Mouse (Mus musculus): ENCODE data around the gene Plcb2.
A peak's percentile ranks its signal among the peaks of the same experiment; 100 is the strongest.

Plcb2 gene

DNA sequence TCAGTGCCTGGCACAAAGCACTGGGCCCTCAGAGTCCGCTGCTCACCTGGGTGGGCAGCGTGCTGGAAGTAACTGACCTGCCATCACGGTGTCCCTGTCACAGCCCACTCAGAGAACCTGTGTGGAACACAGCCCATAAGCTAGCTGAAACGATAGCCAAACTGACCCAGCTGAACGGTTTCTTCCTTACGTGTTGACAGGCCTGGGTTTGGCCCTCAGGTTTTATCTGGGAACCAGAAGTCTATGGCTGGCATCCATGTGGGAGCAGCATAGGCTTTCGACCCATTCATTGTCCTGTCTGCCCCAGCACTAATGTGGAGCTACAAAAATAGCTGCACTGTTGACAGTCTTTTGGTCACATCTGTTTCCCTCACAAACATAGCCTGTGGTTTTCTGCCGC is 22.2 kb upstream of the Plcb2 start:
- no peak for DNase-seq (ENCODE audit: low spot score)

DNA sequence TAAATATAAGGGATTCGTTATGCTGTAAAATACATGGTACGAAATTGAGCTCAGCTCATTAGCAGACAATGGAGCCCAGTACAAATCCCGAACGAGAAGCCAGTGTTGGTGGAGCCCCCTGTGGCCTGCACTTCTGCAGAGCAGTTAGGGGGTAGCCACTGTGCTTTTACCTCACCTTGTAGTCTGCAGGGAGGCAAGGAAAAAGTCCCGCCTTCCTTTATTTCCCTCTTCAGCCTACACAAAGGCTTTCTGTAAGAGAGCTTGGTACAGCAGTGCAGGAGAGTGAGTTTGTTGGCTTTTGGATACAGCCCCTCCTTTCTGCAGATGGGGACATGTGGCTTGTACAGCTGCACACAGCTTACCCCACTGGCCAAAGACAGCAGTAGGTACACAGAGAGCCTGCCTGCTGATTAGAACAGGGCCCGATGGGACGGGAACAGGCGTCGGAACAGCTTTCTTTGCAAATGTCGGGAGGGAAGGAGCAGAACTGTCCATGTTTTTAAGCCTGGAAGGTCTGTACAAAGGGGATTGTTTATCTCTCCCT is 21.2 kb upstream of the Plcb2 start:
- DNase-seq (ENCODE audit: low spot score) = no peak

DNA sequence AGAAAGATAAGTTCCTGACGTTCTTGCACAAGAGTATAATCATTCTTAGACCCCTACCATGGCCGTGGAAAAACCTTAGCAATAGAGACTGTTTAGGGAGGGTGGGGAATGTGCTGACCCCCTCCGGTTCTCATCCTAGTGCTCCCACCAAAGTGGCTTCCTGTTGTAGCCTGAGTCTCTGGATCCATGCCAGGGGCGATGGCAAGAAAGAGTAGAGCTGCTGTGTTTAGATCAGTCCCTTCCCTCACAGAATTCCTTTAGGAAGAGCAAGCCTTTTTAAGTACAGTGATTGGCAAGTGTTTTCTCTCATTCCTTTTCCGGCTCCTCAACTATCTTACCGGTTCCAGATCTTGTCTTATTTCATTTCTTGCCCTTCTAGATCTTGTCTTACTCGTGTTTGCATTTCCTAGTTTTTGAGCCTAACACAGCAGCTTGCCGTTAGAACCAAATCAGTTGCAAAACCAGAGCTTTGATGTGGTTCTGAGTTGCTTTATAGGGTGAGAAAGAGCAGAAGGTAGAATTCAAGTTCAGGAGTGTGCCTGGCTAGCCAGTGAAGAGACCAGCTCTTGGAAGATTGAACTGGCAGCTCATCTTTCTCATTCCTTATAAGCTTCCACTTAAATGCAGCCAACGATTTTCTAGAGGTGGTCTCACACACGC is 19.2 kb upstream of the Plcb2 start:
- no peak for DNase-seq (ENCODE audit: low spot score)

DNA sequence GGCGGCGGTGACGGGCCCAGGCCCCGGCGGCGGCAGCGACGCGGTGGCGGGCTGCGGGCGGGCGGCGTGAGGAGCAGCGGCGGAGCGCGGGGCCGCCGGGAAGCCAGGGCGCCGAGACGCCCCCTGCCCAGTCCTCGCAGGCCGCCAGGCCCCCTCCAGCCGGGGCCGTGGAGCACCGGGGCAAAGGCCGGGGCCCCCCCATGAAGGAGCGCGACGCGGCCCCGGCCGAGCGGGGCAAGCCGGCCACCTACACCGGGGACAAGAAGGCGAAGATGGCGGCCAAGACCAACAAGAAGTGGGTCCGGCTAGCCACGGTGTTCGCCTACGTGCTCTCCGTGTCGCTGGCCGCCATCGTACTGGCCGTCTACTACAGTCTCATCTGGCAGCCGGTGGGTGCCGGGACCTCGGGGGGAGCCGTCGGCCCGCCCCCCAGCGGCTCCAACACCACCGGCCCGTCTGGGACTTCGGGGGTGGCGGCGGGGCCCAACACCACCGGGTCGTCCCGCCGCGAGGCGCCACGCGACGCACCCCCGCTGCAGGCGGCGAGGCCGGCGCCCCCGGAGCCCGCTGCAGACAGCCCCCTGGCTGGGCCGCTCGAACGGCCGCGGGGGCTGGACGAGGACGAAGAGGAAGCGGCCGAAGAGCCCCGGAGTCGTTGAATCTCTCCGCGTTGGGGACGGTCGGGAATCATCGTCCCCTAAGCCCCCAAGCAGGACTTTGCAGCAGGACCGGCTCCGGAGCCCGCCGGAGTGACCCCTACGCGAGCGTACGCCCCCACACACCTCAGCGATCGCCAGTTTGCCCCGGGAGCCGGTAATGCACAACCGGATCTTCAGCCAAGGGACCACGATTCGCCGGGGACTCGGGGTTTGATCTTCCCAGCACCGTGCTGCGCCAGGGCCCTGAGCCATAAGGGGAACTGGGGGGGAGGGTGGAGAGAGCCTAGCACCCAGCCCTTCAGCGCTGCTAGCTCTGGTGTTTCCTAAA is 18.0 kb upstream of the Plcb2 start:
- peak; percentile 57 for DNase-seq (ENCODE audit: low spot score)

DNA sequence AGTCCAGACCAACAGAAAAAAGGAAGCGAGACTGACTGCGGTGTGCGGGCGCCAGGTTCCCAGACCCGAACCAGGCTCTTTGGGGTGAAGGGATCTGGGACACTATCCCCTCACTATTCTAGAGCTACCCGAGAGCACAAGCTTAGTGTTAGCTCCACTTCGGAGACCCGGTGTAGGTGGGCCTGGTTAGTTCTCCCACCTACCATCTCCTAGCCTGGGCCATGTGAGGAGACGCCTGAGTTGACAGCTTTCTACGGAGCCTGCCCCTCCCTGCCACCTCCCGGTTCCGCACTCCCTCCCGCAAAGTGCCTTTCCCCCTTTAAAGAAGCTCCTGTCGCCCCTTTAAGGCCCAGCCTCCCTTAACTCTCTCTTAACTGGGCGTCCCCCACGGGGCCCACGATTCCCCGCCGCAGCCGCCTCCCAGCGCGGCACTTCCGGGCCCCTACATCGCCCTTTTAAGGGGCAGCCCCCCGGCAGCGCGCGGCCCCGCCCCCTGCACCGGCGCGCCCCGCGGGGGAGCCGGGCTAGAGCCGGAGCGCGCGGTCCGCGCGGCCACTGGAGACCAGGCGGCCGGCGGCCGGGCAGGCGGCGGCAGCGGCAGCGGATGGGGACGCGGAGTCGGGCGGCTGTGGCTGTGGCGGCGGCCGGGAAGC is 17.1 kb upstream of the Plcb2 start, which contains the start of gene Inafm2:
Inafm2 (plus strand) TSS at position 527 of the 653 bp plus-strand sequence.
- peak; percentile 88 for DNase-seq (ENCODE audit: low spot score)

DNA sequence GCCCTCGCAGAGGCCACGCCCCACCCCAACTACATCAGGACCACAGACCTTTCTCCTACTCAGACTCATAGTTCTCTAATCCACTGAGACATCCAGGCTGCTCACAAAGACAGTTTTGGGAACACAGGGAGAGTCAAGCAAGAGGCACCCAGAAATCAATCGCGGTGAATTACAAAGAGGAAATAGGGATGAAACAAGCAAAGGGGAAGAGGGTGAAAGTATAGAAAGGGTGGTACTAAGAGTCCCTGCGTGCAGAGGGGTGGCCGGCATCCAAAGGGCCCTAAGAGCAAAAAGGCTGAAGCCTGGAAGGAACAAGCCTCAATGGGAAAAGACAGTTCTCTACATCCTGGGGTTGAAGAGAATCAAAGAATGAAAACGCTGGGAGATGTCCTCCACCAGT is 16.4 kb upstream of the Plcb2 start:
- no peak for DNase-seq (ENCODE audit: low spot score)

DNA sequence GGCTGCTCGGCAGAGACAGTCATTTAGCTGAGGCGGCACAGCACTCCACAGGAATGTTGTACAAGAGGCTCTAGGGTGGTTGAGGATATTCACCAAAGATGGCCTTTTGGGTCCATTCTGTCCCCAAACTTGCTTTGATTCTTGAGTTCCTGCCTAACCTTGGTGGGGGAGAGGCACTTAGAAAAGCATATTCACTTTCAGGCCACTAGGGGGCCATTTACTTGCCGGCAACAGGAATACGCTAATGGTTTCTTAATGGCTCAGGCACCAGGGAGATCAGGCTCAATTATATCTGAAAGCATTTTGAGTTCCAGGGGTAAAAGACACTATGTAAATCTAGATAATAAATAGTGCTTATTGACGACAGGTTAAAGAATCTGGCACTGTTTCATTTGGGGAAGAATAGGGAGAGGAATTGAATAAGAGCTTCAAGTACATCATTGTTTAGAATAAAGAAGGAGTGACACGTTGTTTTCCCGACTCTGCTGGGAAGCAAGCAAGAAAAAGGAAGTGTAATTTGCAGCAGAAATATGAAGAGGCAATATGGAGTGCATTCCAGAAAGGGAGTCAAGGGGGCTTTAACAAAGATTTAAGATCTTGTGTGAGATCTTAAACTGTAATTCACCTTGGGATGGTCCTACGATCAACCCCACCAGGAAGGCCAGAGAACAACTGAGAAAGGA is 15.2 kb upstream of the Plcb2 start:
- peak; percentile 83 for DNase-seq (ENCODE audit: low spot score)

DNA sequence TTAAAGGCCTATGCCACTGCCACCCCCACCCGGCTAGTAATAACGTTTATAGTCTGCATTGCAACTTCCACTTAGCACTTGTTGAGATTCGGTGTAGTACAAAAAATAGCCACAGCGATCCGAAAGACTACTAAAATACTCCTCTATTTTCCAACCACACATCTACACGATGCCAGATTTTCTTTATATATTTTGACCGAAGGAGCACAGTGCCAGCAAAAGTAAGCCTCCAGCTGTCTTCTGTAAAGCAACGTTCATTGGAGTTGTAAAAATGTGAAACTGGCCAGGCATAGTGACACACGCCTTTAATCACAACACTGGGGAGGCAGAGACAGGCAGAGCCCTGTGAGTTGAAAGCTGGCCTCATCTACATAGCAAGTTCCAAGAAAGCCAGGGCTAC is 12.9 kb upstream of the Plcb2 start:
- DNase-seq (ENCODE audit: low spot score) = no peak

DNA sequence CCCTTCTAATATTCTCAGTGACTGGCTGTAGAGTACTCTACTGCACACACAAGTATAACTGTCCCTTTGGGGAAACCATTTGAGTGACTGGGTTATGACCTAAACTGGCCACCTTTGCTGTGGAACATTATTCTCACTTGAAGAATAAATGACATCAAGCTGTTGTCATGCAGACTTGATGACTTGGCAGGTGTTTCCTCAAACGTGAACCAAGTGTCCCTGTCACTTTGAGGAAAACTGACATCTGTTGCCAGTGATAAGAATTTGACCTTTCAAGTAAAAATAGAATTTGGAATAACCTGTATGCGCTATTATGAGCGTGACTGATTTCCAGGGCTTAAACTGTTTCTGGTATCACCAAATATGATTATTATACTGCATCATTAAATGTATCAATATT is 12.1 kb upstream of the Plcb2 start:
- DNase-seq (ENCODE audit: low spot score) = no peak

DNA sequence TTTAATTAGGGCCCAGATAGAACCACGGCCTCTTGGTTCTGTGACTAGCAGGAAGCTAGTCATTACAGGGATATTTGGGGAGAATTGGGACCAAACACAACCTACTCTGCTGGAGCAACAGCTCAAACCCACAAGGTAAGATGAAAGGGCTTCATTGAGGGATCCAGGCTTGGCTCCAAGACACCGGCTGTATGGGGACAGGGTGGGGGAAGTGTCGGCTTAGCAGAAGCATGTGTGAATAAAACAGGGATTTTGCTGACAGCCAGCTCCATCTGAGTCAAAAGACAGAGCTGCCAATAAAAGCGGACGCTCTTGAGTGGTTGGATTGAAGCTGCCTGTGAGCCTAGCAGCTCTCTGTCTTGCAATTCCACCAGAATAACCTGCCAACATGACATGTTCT is 5.1 kb upstream of the Plcb2 start:
- no peak for DNase-seq (ENCODE audit: low spot score)

DNA sequence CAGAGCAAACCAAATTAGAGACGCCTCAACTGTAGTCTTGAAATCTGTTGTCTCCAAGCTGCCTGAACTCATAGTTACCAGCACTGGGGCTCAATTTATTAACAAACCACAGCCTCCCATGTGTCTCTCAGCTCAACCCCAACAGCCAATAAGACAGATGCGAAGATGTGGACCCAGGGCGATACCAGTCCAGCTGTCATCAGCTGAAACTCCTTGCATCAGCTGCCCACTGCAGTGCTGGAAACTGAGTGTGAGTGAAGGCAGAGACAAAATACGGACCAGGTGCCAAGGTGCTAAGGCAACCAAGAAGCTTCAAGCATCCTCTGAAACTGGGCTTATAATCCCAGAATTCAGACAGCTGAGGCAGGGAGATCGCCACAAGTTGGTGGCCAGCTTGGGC is 3.7 kb upstream of the Plcb2 start:
- no peak for DNase-seq (ENCODE audit: low spot score)

DNA sequence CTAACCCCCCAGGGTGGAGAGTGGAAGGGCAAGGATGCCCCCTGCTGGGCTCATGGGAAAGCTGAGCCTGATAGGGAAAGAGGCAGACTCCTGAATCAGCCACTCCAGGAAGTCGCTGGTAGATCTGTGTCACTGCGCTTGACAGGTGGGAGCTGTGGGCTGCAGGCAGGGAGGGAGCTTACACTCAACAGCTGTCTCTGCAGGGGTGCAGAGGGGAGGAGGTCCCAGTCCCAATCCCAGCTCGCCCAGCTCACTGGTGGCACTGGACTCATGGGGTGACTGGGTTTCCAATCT is 2.3 kb upstream of the Plcb2 start:
- peak; percentile 32 for DNase-seq (ENCODE audit: low spot score)

DNA sequence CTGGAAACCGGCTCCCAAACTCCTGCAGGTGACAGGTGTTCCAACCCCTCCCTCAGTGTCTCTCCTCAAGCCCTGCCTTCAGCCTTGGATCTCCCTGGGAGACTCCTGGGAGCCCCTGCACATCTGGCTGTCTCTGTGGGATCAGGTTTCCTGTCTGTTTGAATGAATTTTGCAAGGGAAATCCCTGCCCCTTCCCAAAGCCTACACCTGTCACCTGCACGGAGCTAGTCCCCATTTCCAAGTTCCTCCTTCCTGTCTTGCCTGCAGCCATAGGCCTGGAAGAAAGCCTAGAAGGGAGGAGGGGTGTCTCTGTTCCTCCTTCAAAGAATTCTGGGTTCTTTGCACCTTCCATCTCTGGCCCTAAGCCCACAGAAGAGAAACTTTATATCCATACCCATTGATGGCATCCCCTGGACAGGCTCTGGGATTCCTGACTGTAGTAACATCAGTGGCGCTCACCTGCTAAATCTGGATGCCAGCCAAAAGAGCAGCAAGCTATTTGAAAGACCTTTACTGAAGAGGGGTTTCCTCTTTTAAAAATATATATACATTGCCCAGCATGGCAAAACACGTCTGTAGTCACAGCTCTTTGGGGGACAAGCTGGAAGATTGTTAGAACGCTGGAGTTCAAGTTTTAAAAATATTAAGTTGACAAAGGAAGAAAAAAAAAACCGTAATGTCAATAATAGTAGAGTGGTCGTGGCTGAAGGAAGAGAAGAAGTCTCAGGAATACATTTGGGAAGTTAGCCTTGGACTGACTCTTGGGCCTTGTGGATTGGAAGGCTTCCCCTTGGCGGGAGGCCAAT is 1.8 kb upstream of the Plcb2 start:
- DNase-seq (ENCODE audit: low spot score) = no peak

DNA sequence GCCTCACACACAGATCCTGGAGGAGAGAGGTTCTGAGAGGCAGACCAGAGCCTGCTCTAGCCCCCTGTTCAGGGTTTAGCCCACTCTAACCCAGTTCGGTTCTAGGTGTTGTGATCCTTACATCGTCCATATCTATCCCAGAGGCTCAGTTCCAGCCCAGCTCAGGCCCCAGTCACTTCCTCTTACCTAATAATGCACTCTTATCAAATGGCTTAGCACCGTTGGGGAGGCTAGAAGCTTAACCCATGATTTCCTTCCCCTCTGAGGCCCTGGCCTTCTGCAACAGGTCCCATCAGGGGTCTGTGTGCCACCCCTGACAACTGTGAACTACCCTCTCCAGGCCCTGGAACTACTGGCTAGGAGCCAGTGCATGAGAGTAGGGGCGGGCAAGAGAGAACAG is 956 bp upstream of the Plcb2 start:
- DNase-seq (ENCODE audit: low spot score) = no peak

DNA sequence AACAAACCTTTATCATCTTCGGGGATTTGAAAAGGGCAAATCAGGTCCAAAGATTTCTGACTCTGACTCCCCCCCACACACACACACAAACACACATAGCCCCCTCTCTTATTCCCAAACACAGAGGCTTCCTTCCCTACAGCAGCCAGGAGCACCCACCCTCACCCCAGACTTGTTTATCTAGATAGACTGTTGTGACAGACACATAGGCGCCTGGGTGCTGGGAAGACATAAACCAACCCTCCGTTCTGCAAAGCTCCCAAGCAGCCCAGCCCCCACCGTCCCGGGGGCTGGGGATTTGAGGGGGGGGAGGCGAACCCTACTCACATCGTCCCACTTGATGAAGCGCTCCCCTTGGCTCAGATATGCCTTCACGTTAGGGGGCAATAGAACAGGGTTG is 327 bp downstream of the Plcb2 start:
- no peak for DNase-seq (ENCODE audit: low spot score)

DNA sequence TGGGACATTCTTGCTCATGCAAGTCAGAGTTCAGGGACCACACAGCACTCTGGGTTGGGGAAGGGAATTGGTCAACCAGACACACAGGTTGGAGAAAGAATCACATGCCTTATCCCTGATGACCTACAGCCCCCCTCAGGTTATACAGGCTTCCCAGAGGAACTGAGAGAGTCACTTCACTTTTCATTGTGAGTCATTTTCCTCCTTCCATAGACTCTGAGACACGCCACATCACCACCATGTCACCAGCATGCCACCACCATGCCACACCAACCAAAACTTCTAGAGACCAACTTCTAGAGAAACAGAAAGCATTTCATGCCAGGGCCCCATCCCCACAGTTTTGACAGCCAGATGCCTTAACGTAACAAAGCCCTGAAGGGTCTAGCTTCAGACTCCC is 1.4 kb downstream of the Plcb2 start:
- DNase-seq (ENCODE audit: low spot score) = no peak

DNA sequence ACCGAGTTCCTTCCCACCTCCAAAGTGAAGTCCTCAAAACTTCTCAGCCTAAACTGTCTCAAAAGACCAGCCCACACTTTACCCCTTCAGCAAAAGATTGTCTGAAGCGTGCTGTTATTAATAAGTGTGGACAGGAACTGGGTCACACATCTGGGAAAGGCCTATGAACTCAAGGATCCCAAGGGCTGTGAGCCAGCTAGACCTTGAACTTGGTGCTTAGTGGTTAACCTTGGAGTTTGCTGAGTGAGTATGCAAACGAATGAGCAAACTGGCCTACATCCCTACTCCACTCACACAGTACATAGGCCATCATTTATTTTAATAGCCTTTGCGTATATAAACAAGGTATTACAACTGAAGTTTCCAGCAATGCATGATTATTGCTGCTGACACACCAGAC is 2.7 kb downstream of the Plcb2 start:
- no peak for DNase-seq (ENCODE audit: low spot score)

DNA sequence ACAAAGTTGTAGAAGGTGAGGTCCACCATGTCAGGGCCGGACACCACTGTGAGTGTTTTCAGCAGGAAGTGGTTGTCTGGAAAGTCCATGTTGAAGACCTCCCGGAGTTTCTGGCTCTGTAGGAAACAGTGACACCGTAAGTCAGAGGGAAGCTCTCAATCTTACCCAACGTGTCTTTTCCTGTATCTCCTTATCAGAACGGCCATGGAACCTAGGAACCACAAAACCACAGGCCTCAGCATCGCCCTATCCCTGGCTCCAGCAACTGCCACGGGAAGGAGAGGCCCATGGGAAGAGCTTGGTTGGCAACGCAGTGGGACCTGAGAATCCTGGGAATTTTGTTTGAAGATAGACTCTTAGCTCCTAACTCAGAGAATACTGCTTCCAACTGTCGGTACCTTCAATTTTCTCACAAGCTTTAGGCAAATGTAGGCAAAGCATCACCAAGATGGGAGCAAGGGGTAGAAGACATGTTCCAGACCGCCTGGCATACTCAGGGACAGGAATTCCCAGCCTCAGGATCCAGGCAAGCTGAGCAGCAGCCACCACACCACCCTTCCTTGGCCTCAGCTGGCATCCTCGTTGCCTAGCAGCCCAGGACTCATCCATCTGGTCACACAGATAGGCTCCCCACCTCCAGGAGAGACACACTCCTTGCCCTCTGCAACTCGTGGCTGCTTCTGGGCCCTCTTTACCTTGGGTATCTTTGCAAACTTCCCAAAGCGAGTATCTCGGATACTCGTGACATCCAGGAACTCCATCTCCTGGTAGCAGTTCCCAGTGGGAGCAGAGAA is 4.3 kb downstream of the Plcb2 start:
- no peak for DNase-seq (ENCODE audit: low spot score)

DNA sequence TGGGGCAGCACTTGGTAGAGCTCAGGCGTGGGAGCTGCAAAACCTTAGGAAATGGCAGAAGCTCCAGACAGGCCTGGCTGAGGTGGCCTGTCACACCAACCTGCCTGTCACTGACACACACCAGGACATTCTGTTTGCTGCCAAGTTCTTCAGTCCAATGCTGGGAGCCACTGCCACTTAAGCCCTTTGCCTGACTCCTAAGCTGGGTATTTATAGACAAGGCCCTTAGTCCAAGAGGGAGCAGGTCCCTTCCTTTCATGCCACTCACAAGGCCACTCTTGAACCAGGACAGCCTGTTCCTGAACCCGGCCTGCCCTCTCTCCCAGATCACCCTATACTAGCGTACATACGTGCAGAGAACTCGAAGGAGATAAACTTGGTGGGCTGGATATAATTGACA is 11.6 kb downstream of the Plcb2 start:
- DNase-seq (ENCODE audit: low spot score) = no peak

DNA sequence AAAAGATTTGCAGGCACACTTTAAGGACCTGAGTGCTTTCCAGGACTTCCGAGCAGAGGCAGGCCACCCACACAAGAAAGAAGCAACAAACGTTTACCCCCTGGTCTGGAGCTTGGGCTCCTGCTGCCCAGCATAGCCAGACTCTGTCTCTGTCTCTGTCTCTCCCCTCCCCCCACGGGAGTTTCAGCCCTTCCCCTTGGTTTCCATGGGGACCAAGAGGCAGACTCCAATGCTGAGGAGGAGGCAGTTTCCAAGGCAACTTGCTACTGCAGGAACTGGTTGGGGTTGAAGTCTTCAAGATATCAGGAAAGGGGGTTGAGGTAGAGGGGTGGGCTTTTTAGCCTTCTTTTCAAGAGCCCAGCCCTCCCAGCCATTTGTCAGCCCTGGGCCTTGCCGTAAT is 14.0 kb downstream of the Plcb2 start:
- no peak for DNase-seq (ENCODE audit: low spot score)

DNA sequence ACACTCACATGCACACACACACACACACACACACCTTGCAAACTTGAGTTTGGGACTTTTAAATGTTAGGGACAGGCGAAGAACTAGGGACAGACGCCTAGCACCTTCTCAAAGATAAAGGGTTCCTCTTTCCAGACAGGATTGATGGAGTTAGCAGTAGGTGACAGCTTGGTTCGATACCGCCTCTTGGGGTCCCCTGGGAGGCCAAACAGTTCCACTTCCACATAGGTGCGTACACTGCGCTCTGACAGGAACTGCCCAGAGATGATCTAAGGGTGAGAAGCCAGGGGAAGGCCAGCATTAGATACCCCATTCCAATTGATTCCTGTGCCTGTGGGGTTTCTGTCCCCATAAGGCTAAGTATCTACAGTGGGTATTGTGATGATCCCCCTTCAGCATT is 14.6 kb downstream of the Plcb2 start:
- DNase-seq (ENCODE audit: low spot score) = no peak
